Mouse (Mus musculus) heart, embryonic 16.5 days (tissue): ENCODE measurements at regions not wholly inside any gene's neighbourhood (a gene's known extent, or its start where the extent isn't known, plus 50 kb on each side); places are given as distances from the start of the nearest gene placed in this dataset.

ENCODE experiments used
- ATAC-seq: fragments of 200-750 bp; cut with Nextera tagmentation; replicated peaks from 2 replicates; pipeline ENCODE4 v1.8.0; 2017; ENCODE audit warnings: moderate number of reproducible peaks; ENCODE audit not compliant: insufficient read depth, low FRiP score; ENCODE audit errors: extremely low read depth
- H3K27ac ChIP-seq: fragments of 300-500 bp; sonication (generic); 2 replicates; pipeline ENCODE4 v1.5.1; 2014; ENCODE audit warnings: mild to moderate bottlenecking, low read length, control low read depth, moderate library complexity
- H3K27me3 ChIP-seq: fragments of 300-500 bp; sonication (generic); 2 replicates; pipeline ENCODE4 v1.6.1; 2014; ENCODE audit warnings: low read length, mixed read lengths; ENCODE audit not compliant: control insufficient read depth, insufficient read depth
- H3K36me3 ChIP-seq: fragments of 300-500 bp; sonication (generic); 2 replicates; pipeline ENCODE4 v1.6.1; 2014; ENCODE audit not compliant: control insufficient read depth, insufficient read depth
- H3K4me1 ChIP-seq: fragments of 300-500 bp; sonication (generic); 2 replicates; pipeline ENCODE4 v1.6.1; 2014; ENCODE audit warnings: low read length, mixed read lengths; ENCODE audit not compliant: control insufficient read depth, insufficient read depth
- H3K4me2 ChIP-seq: fragments of 300-500 bp; sonication (generic); 2 replicates; pipeline ENCODE4 v1.6.1; 2014; ENCODE audit warnings: low read depth, mild to moderate bottlenecking, control low read depth, low read length
- H3K4me3 ChIP-seq: fragments of 300-500 bp; sonication (generic); 2 replicates; pipeline ENCODE4 v1.5.1; 2014; ENCODE audit warnings: mild to moderate bottlenecking, control low read depth, low read length
- H3K9ac ChIP-seq: fragments of 300-500 bp; sonication (generic); 2 replicates; pipeline ENCODE4 v1.6.1; 2014; ENCODE audit warnings: low read length, control low read depth
- H3K9me3 ChIP-seq: fragments of 300-500 bp; sonication (generic); replicated peaks from 2 replicates; pipeline ENCODE4 v1.6.1; 2016; ENCODE audit warnings: low read length; ENCODE audit not compliant: control insufficient read depth
- WGBS: fragments of 180-500 bp; shearing (Covaris S2); extraction: QIAGEN DNeasy Blood & Tissue Kit; methylation state at CpG from one replicate; pipeline ENCODE4 v1.1.7; 2014; 5-methylcytosine and 5-hydroxymethylcytosine counted together

DNA sequence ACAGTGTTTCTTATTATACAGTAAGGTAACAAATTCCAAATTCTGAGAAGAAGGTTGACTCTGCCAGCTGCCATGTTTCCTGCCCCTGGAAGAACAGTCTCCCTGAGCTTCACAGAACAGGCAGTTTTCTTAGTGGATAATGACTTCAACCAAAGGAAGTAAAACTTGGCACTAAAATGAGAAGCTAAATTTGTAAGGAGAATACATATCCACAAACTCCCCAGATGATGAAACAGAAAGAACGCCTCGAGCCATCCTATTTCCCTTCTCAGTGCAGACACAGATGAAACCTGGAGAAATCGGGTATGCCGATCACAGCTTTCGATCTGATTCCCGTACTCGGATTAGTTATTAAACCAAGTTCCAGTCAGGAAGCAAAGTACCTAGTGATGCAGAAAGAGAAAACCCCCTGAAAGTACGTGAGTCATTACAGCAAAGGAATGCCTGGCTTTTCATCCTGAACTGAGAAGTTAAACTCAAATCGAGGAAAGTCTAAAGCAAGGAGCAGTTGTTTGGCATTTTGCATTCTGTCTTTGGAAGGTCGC, 143.7 kb downstream of the Nsun3 start:
- Histone ChIP-seq H3K27me3 (no peaks in the 10 kb centered on the region), H3K9ac (no peak overlapping the region), H3K27ac (no peak overlapping the region), H3K4me2 (no peak overlapping the region), H3K4me3 (no peak overlapping the region), H3K36me3 (no peaks in the 10 kb centered on the region), H3K9me3 (no peaks in the 10 kb centered on the region), H3K4me1 (no peaks in the 10 kb centered on the region)
- ATAC-seq, result no peak
- WGBS, result 80% methylated on average over 10 of the region's 10 CpGs

DNA sequence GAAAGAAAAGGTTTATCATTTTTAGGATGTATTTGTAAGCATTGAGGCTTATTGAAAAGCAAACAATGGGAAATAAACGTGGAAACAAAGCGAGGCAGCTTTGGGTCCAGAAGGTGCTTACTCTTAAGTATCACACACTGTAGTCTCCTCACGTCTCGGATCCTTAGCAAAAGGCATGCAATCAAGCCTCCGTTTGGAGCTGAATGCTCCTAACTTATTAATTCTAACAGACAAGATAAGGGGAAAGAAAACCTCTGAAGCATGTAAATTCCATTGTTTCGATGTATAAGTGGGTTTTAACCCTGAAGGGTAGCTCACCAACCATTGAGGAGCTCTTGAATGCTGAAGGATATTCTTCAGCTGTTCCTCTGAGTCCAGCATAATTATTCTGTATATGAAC, 162.7 kb downstream of the Nsun3 start:
- H3K4me3 ChIP-seq, result no peak overlapping the region
- ATAC-seq, result no peak
- H3K4me1 ChIP-seq, result no peaks in the 10 kb centered on the region
- no peak overlapping the region for H3K4me2 ChIP-seq
- WGBS, result 77% methylated on average over 6 of the region's 6 CpGs
- no peaks in the 10 kb centered on the region for H3K36me3 ChIP-seq
- H3K9ac ChIP-seq, result no peak overlapping the region
- H3K27me3 ChIP-seq, result no peaks in the 10 kb centered on the region
- no peak overlapping the region for H3K27ac ChIP-seq
- H3K9me3 ChIP-seq, result no peaks in the 10 kb centered on the region

DNA sequence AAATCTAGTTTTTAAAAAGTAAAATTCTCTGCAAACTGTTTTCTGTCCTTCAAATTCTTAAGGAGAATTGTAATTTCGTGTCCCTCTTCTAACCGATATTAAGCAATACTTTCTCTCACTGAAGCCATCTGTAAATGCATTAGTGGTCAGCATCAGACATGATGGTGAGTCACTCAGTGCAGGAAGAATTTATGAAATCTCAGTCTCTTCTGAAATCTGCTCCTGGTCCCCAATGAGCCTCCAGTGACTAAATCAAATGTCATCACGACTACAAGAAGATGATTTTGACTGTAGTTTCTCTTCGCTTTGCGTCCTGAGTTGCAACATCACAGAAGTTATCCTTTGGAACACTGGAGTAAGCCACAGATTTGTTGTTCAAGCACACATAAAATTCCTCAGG, 175.7 kb downstream of the Nsun3 start:
- no peaks in the 10 kb centered on the region for H3K27me3 ChIP-seq
- whole genome bisulfite sequencing, result 79% methylated on average over 5 of the region's 5 CpGs
- H3K9me3 ChIP-seq, result no peaks in the 10 kb centered on the region
- H3K4me1 ChIP-seq, result no peaks in the 10 kb centered on the region
- H3K36me3 ChIP-seq, result no peaks in the 10 kb centered on the region
- H3K4me2 ChIP-seq, result no peak overlapping the region
- H3K4me3 ChIP-seq, result no peak overlapping the region
- H3K27ac ChIP-seq, result no peak overlapping the region
- no peak for ATAC-seq
- H3K9ac ChIP-seq, result no peak overlapping the region

DNA sequence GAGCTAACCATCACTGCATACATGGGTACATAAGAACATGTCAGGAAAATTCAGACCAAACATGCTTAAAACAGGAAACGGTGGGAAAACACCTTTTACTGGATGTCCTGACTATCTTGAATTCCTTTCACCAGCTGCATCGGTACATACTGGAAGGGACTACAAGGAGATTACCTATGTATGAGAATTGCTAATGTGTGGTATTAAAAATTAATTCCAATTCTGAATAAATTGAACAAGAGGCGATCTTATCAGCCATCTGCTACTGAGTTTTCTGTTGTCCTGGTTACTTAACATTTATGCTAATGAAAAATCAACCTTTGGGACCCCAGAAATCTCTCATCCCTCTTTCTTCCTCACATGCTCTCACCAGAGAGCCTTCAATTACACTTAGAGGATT, 178.0 kb downstream of the Nsun3 start:
- Histone ChIP-seq H3K4me3 (no peak overlapping the region), H3K27me3 (no peaks in the 10 kb centered on the region), H3K36me3 (no peaks in the 10 kb centered on the region), H3K9me3 (no peaks in the 10 kb centered on the region), H3K9ac (no peak overlapping the region), H3K4me2 (no peak overlapping the region), H3K27ac (no peak overlapping the region), H3K4me1 (no peaks in the 10 kb centered on the region)
- no peak for ATAC-seq
- 75% methylated on average over 3 of the region's 3 CpGs for WGBS

DNA sequence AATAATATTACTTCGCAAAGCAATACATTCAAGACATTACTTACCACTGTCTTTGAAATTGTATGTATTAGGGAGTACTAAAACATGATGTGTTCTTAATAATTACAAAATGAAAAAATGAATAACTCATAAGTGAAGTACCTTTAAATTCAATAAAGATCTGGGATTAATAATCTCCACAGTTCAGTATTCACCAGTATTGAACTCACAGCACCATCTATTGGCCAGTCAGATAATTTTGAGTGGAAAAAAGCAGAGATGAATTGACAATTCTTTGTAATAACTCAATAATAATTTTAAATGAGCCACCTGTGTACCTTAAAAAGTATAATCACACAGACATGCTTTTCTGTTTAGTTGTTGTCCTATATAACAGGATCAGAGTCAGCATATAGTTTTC, 180.7 kb downstream of the Nsun3 start:
- ATAC-seq, result no peak
- Histone ChIP-seq H3K27me3 (no peaks in the 10 kb centered on the region), H3K4me3 (no peak overlapping the region), H3K9me3 (no peaks in the 10 kb centered on the region), H3K9ac (no peak overlapping the region), H3K4me1 (no peaks in the 10 kb centered on the region), H3K4me2 (no peak overlapping the region), H3K36me3 (no peaks in the 10 kb centered on the region), H3K27ac (no peak overlapping the region)
- WGBS, result 94% methylated on average over 1 of the region's 1 CpGs

DNA sequence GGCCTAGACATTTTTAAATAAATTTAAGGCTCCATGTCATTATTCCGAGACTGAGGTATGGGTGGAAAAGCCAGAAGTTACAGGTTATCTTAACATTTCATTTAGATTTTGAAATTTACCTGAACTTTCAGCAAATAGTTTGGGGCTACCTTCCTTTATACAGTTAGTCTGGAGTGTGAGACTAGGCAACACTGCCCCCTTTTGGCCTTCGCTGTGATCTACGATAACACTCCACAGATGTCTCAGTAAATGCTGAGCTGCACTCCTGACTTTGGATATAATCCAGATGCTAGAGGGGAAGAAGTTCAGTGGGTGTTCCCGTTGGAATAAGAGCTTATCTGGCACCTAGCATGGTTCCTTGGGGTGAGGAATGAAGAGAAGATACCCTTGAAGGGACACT, 224.6 kb downstream of the Nsun3 start:
- H3K4me1 ChIP-seq, result no peaks in the 10 kb centered on the region
- no peaks in the 10 kb centered on the region for H3K36me3 ChIP-seq
- H3K4me2 ChIP-seq, result no peak overlapping the region
- H3K4me3 ChIP-seq, result no peak overlapping the region
- no peaks in the 10 kb centered on the region for H3K9me3 ChIP-seq
- H3K27me3 ChIP-seq, result no peaks in the 10 kb centered on the region
- no peak overlapping the region for H3K27ac ChIP-seq
- ATAC-seq, result no peak
- WGBS, result 33% methylated on average over 4 of the region's 4 CpGs
- no peak overlapping the region for H3K9ac ChIP-seq

DNA sequence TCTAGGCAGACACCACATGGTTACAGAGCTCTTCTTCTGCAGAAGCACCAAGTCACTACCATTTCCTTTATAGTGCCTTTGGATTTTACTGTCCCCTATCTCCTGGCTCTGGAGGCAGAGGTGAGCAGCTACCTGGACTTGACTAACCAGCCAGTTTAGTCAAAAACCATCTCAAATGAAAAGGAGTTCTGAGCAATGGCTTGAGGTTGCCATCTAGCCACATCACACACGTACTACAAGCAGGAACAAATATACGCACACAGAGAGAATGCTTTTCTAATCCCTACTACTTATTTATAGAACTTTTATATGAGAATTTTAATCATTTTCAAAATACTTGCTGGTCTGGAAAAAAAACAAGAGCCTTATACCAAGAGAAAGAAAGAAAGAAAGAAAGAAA, 243.5 kb downstream of the Nsun3 start:
- Histone ChIP-seq H3K9me3 (no peaks in the 10 kb centered on the region), H3K27me3 (no peaks in the 10 kb centered on the region), H3K4me2 (no peak overlapping the region), H3K27ac (no peak overlapping the region), H3K9ac (no peak overlapping the region), H3K4me1 (no peaks in the 10 kb centered on the region), H3K36me3 (no peaks in the 10 kb centered on the region), H3K4me3 (no peak overlapping the region)
- WGBS, result 70% methylated on average over 2 of the region's 2 CpGs
- ATAC-seq, result no peak

DNA sequence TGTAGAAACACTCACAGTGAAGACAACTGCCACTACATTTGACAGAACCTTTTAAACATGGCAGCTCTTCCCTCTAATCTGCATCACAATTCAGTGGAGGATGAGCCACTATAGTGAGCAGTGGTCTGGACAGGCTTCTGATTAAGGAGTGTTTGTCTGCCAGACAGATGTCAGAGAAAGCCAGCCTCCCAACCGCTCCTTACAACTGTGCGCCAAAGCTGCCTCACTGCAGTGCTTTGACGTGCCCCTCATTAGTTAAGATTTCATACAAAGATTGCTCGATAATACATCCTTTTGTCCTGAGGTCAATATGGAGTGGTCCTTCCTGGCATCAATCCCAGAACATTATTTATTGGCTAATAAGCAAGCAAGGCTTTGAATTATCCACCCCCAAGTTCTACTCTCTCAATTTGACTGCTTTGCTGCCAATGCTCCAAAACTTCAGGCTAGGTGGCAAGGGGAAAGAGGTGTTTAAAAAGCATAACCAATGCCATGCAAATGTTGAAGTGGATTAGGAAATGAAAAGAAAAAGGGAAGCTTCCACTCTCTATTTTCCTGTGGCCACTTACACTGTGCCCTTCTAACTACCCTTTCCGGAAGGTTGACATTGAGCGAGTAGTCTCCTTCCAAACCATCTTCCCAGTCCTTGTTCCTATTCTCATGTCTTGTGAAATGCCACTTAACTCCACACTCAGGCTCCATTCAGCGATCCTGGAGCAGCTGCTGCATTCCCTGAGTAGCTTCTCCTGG, 248.7 kb downstream of the Nsun3 start:
- Histone ChIP-seq H3K27me3 (no peaks in the 10 kb centered on the region), H3K27ac (no peak overlapping the region), H3K4me3 (no peak overlapping the region), H3K9me3 (no peaks in the 10 kb centered on the region), H3K4me1 (no peaks in the 10 kb centered on the region), H3K36me3 (no peaks in the 10 kb centered on the region), H3K9ac (no peak overlapping the region), H3K4me2 (no peak overlapping the region)
- ATAC-seq, result no peak
- 73% methylated on average over 7 of the region's 7 CpGs for WGBS

DNA sequence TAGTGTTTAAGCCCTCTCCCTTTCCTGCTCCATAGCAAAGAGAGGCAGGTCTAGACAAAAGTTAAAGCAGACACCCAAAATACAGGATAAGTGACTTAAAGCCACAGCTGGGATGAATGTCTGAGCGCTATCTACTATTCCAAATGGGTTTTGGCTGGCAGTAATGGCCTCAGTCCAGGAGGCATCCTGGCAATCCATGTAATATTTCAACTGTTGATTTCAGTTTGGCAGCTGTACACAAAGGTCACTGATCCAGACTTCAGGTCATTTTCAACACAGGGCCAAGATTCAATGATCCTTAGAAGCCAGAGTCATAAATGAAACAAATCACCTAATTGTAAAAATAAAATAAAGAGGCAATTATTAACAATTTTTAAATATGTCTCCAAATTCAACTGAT, 277.3 kb downstream of the Nsun3 start:
- Histone ChIP-seq H3K9me3 (no peaks in the 10 kb centered on the region), H3K36me3 (no peaks in the 10 kb centered on the region), H3K9ac (no peak overlapping the region), H3K4me1 (no peaks in the 10 kb centered on the region), H3K27ac (no peak overlapping the region), H3K4me2 (no peak overlapping the region), H3K4me3 (no peak overlapping the region), H3K27me3 (no peaks in the 10 kb centered on the region)
- ATAC-seq, result no peak
- WGBS, result 83% methylated on average over 1 of the region's 1 CpGs
